Mouse (Mus musculus): ENCODE data around the gene Cd63.

DNA sequence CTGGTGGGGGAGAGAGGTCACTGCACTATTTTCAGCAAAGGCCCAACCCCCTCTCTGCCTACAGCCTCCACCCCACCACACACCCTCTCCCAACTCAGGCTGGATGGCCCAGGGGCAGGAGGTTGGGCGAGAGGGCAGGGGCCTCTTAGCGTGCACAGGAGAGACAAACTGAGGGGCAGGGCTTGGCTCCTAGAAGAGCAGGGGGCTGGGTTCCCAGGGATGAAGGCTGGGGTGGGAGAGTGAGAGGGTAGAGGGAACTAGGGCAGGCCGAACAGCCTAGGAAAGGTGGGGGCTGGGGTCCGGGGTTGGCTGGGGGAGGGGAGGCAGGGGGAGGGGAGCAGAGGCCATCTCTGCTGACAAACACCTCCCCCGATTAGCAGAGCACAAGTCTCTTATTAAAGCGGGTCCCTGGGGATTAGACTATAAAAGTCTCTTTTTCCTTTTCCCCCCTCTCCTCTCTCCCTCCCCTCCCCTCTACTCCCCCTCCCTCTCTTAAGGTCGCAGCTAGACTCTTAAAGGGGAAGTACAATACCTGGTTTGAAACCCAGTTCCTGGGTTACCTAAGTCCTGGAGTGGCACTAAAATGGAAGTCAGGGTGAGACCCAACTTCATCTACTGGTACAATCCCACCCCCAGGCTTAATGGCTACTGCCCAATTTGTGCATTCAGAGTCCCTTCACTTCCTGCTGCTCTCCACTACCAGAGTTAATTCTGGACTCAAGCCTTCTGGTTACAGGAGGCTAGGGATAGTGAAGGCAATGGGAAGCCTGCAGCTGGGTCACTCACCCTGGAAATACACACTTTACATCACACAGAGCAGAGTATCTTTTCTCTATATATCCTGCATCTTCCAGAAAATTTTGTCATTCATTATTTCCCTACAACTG, 11.6 kb upstream of the Cd63 start:
- TF ChIP-seq CTCF (IDR thresholded peaks at IDR 0.05; ENCODE audit: control insufficient read depth, insufficient read depth, insufficient read length): no peak
- TF ChIP-seq MYOG (IDR thresholded peaks at IDR 0.05; ENCODE audit: control insufficient read depth, extremely low read depth, insufficient read length): no peak
- TF ChIP-seq CEBPB (IDR thresholded peaks at IDR 0.05; ENCODE audit: low read depth): no peak
- no peak for TF ChIP-seq USF1 (IDR thresholded peaks at IDR 0.05; ENCODE audit: low read depth)
